Mouse (Mus musculus): ENCODE measurements around the gene Padi1.

Gene Padi1

DNA sequence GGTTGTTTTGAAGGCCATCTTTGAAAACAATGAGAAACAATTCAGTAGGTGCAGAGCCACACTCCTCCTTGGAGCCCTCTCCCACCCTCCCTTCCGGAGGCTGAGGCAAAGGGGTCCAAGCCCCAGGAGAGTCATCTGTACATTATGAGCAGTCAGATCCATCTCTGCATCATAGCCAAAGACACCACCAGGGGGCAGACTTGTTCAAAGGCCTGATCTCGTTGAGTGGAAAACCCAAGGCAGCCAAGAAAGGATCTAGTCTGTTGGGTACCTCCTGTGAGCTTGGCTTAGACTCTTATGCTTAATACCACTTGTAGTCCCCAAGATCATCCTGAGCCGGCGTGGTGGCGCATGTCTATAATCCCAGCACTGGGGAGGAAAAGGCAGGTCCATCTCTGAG lies 23.6 kb downstream of the Padi1 start:
- in situ Hi-C loops (cut with MboI, MseI), result no loop called here

DNA sequence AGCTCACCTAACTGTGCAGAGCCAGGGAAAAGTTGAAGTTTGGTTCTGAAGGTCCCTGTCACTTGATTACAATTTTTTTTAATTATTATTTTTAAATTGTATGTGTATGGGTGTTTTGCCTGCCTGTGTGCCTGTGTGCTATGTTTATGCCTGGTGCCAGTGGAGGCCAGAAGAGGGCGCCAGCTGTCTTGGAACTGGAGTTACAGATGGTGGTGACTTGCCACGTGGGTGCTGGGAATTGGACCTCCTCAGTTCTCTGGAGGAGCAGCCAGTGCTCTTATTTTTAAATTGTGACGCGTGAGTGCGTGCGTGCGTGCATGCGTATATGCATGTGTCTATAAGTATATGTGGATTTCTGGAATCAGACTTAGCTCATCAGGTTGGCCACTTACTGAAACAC lies 28.2 kb downstream of the Padi1 start:
- in situ Hi-C loops (cut with MboI, MseI), result no loop called here

DNA sequence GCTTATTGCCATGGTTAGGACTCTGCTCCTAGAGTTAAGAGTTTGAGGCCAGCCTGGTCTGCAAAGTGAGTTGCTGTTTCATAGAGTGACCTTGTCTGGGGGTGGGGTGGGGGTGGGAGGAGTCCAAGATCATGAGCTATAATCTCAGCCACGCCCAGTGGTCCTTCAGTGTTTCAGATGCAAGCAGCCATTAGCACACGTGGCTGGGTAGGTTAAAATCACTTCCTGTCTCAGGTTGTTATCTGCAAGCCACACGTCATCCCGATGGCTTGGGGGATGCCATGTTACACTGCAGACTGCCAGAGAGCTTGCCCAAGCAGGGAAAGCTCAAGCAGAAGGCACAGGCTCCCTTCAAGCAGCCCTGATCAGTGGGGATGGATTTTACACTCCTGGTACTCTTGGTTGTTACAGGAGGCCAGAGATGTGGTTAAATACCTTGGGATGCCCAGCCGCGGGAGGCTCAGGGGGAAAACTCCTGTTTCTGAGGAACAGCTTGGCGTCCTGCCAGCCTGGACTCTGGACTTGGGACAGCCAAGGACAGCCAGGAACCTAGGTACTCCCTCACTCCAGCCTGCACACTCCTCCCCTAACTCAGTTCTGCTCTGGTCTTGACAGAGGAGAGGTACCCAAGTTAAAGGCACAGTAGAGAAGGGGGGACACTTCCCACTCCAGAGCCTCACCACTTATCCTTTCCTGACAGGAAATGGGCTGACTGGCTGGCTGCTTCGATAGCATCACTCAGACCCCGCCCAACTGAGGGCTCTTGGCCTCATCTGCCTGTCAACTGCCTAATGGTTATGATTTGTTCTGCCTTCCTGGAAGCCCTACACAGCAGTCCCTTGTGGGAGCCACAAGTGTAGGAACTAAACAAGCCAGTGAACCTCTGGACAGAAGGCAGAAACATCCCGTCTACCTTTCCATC lies 29.3 kb downstream of the Padi1 start:
- in situ Hi-C loops (cut with MboI, MseI), result no loop called here

DNA sequence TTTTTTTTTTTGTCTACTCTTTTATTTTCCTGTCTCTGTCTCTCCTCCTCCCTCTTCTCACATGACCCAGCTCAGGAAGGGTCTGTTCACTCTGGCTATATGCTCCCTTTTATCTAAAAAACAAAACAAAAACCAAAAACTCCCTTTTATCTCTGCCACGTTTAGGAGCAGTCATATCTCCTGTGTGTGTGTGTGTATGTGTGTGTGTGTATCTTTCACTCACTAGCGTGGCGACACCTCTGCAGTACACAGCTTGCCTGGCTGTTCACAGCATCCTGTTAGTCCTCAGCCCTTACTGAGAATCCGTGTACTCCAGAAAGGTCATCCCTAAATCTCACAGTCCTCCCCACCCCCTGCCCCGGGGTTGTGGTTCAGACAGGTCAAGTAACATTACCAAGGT lies 30.1 kb downstream of the Padi1 start:
- in situ Hi-C loops (cut with MboI, MseI), result no loop called here

DNA sequence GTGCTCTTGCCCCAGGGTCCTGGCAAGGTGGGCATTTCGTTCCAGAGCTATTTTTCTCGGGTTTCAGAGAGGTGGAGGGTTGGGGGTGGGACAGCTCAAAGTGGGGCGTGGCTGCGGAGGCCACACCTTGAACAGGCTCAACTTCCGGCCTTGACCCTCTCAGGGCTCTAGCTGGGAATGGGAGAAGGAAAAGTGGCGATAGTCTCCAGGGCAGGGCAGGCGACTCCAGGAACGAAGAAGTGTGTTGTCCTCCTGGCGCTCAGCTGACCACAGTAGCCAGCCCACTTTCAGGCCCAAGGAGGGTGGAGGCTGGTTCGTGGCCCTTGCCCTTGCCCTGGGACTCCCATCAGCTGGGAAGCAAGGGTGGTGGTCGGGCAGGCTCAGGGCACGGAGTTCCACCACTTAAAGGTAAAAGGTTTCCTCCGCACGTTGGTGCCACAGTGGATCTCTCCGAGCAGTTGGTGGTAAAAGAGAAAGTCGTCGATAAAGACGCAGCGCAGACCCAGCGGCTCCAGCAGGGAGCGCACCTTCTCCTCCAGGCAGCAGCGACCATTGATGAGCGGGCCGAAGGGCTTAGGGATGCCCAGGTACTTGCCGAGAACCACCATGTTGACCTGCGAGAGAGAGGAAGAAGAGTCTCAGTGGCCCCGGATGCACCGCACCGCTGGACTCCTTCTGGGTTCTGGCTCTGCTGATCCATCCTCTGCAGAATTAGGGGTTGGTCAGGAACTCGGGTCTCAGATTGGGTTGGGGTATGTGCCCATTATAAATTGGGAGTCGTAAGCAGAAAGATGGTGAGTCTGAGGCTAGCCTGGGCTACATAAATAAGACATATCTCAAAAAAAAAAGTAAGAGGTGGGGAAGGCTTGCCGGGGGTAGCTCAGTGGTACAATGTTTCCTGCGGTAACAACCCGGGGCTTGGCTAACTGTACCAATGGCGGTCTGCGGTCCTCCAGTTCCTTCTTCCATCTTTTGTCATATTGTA lies 31.0 kb downstream of the Padi1 start:
- in situ Hi-C loops (cut with MboI, MseI), result no loop called here

DNA sequence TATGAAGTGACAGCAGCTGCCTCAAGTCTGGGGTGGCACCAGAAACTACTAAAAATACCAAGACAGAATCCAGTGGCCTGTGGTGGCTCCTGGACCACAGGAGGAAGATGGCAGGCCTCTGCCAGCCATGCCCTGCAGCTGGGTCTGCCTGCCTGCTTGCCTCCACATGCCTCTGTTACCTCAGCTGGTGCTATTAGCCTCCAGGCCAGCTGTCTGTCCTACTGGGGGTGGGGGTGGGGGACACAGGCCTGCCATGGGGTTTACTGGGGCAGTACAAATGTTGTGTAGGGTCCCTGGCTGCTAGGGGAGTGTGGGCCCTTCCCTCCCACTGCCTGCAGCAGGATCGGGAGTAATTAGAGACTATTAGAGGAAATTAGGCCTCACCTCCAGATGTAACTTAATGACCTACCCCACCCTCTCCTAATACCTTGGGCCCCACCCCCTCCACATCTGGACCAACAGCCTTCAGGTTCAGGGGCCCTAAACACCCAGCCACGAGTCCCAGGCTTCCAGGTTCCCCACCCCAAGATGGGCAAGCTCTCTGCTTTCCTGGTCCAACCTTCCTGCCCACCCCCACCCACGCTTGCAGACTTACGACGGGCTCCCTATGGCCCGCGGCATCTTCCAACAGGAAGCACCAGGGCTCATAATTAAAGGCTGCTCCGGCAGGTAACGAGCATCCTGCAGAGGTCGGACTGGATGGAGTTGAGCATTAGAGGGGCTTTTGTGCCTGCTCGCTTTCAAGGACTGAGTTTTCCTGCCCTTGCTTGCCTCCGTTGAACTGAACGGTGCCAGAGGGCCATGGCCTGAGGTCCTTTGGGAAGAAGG lies 32.0 kb downstream of the Padi1 start:
- in situ Hi-C loops (cut with MboI, MseI), result no loop called here

DNA sequence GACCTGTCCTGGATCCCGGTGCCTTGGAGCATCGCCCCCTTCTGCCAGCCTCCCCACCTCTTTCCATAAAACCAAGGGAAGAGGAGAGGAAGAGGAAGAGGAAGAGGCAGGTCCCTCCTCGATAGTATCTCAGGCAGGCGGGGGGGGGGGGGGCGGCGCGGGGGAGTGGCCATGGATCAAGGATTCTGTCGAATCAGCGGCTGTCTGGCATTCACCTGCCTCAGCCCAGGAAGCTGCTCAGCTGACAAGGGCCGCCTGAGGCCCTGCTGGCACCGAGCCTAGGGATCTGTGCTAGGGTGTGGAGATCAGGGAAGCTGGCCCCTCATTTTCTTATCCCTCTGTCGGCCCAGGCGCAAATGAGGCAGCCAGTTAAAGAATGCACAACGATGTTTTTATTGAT lies 33.0 kb downstream of the Padi1 start:
- in situ Hi-C loops (cut with MboI, MseI), result no loop called here

DNA sequence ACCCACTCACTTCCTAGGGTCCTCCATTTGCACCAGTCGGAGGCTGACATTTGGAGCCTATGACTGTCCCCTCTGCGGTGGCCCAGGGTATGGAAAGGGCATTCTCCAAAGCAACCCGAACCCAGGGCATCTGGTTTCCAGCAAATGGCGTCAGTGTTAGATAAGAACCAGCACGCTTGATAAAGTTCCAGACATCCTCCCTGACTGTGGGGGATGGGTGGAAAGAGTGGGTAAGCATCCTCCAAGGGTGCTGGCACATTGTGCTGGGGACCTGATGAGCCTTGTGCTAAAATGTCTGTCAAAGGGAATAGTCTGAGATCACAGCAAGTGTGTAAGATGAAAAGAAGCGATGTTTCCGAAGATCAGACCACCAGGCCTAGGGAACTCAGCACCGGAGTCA lies 33.4 kb downstream of the Padi1 start:
- in situ Hi-C loops (cut with MboI, MseI), result no loop called here

DNA sequence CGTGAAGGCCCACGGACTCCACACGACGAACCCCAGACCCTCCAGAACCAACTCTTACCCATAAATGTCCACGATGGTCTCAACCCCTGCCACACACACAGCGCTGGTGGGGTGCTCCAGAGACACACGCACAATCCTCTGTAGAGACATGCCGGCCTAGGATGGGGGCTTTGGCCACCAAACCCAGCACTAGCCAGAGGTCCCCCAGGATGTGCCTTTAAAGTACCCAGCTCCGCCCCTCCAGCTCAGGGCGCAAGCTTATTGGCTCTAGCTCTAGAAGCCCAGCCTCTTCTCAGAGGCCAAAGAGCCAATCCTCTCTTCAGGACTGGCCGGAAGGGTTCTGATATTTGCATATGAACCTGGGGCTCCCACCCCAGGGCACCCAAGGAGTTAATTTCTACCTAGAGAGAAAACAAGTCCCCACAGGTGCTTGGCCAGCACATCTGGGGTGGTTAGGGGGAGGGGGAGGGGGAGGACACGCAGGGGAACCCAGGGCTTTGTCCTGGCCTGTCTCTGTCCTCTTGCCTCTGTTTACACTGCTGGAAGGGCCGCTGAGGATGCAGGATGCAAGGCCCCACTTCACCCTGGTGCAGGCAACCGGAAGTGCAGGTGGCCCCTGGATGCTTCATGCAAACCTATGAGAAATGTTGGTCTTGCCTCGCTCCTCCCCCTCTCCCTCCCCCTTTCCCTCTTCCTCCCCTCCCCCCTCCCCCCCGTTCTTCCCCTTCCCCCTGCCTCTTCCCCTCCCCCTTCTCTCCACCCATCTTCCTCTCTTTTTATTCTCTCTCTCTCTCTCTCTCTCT lies 34.9 kb downstream of the Padi1 start, which contains the start of gene Padi3:
TSS of gene Padi3 (minus strand) at position 191 of the 803 bp plus-strand sequence.
- in situ Hi-C loops (cut with MboI, MseI), result no loop called here

DNA sequence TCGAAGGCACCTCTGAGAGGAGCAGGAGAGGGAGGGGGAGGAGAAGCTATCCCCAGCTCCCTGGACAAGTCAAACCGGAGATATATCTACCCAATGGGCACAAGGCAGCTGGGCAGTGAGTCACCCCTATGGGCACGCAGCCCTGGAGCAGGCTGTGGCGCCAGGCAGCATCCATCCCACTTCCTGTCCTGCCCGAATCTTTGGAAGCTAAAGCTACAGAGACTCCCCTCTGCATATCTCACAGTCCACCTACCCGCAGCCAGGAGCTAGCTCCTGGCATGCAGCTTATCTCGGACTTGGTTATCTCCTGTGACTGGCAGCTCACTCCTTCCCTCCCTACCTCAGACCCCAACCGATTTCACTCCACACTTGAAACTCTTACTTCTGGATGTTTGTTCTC lies 36.5 kb downstream of the Padi1 start:
- in situ Hi-C loops (cut with MboI, MseI), result no loop called here

DNA sequence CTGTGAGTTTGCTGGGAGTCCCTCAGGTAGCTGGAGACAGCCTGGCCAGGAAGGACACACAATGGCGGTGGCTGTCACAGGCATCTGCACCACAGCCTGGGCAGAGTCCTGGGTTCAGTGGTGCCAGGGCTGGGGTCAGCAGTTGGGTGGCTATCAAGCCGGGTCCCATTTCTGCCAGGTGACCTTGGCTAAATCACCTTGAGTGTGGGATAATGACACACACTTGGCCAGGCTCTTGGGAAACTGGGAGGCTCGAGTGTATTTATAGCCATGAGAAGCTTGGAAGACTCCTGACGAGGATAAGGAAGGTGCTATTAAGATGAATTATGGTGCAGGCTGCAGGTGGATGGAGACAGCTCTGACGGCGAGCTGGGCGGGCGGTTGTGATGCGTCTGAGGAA lies 41.0 kb downstream of the Padi1 start:
- in situ Hi-C loops (cut with MboI, MseI), result no loop called here

DNA sequence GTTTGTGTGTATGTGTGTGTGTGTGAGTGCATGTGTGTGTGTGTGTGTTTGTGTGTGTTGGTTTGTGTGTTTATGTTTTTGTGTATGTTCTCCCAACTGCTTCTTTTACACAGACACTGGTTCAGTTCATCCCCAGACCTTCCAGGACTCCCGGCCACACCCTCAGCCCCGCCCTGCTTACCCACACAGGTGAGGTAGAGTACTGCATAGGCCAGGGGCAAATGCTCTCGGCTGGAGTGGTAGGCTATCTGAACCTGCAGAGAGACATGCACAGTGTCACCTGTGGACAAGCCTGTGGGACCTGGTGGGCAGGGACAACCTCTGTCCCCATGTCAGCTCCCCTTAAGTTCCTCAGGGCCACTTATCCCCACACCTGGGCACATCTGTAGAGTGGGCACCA lies 44.2 kb downstream of the Padi1 start:
- in situ Hi-C loops (cut with MboI, MseI), result no loop called here

DNA sequence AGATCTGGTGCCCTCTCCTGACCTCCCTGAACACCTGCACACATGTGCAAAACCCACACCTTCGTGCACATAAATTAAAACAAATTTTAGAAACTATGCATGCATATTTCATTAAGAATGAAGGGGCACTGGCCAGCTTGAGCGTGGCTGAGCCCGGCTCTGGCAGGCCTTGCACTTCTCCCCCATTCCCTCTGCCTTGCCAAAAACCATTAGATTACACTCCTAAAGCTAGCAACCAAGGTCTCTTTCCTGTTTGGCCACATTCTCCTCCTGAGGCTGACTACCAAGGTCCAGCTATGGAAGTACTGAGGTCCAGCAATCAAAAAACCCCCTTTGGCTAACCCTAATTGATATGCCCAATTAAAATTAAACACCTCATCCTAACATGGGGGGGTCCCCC lies 48.8 kb downstream of the Padi1 start:
- in situ Hi-C loops (cut with MboI, MseI), result no loop called here

DNA sequence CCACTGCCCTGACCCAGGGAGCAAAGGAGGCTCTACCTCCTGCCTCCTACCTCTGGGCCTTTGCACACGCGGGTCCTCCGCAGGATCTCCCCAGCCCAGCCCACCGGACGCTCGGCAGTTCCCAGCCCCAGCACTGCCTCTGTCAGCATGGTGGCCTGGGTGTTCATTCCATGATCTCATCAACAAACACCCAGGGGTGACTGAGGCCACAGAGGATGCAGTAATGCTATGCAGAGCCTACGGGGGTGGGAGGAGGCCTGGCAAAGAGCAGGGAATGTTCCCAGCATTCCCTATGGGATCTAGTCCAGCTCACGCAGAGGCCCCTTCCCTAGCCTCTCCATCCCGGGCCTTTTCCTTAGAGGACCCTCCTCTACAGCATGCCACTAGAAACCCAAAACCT lies 50.9 kb downstream of the Padi1 start:
- in situ Hi-C loops (cut with MboI, MseI), result no loop called here

DNA sequence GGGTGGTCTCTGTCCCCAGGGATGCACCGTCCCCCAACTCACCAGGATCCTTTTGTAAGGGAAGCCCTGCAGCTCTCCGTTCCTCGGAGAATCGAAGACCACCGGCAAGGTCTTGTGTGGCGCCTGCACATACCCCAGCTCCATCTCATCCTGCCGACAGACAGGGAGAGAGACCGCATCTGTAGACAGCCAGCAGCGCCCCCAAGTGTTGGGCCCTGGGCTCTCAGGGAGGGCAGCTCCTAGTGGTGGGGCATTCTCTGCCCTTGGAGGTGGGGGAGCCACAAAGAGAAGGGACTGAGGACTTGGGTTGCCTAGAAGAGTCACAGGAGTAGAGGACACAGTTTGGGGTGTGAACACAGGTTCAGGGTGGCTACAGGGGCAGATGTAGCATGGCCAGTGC lies 51.8 kb downstream of the Padi1 start:
- in situ Hi-C loops (cut with MboI, MseI), result no loop called here

DNA sequence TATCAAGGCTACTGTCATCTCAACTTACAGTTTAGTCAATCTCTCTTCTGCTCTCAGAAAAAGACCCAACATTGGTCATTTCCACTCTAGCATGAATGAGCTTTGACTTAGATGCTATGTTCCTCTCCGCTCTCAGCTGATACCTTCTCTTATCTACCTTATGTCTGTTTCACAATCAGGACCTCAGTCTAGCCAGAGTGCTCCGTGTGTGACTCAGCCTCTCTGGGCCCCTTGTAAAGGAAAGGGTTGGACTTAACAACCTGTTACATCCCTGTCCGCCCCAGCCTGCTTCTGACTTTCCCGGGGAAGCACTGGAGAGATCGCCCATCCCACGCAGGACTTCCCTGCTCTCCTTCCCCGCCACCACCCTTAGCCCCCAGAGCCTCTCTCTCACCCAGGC lies 53.0 kb downstream of the Padi1 start:
- in situ Hi-C loops (cut with MboI, MseI), result no loop called here

DNA sequence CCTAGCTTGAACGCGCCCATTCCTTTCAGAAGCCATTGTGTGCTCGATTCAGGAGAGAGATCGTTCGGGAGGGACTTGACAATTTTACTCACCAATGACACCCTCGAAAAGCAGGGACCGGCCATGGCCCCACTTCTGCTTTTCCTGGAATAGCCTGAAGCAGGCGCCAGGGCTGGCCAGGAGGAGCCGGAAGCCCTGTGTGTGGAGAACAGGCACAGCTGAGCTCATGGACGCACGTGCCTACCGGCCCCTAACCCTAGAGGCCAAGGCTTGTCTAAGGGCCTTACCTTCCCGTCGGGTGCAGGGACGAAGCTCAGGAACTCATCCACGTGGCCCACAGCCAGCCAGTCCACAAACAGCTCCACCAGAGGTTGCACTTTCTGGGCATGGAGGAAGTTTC lies 54.5 kb downstream of the Padi1 start:
- in situ Hi-C loops (cut with MboI, MseI), result no loop called here

DNA sequence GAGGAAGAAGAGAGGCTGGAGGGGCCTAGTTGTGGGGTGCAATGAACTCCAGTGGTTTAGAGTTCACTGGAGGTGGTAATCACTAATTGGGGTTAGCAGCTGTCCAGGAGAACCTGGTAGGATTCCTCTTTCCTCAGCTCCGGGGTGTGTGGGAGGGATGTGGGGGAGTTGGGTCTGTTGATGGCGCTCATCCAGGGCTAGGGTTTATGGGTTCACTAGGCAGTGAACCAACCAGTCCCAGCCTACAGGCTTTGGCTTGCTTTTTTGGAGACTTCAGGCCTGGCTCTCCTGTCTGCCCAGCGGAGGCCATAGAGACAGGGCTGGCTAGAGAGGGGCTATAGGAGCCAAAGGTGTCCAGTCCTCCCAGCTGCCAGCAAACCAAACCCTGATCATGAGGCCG lies 55.6 kb downstream of the Padi1 start:
- in situ Hi-C loops (cut with MboI, MseI), result no loop called here

DNA sequence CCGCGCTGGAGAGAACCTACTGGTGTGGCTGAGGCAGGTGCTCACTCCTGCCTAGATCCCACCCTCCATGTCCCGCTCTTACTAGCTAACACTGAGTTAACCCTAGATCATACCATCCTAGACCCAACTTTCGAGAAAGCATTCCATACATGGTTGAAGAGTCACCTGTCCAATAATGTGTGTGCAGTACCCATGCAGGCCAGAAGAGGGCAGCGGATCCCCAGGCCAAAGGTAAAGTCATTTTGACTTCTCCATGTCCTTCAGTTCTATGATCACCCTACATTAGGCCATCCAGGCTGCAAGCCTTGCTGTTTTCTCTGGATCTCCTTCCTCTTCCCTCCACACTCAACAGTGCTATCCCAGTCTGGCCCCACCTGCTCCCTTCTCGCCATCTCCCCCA lies 56.6 kb downstream of the Padi1 start:
- in situ Hi-C loops (cut with MboI, MseI), result no loop called here

DNA sequence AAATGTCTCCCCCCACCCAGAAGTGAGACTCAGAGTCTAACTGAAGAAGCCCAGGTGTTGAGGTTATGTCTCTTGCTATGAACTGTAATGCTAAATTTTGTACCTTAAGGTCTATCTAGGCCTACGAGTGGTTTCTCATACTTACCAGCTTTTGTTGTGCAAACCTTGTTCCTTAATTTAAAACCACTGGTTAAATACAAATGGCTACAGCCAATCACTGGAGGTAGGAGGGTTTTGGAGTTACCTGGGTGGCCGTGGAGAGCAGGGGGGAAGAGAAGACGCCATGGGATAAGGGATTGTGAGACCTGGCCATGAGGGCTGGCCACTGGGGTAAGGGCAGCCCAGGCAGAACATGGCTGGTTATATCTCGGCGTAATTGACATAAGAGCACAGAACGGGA lies 57.3 kb downstream of the Padi1 start:
- in situ Hi-C loops (cut with MboI, MseI), result no loop called here

DNA sequence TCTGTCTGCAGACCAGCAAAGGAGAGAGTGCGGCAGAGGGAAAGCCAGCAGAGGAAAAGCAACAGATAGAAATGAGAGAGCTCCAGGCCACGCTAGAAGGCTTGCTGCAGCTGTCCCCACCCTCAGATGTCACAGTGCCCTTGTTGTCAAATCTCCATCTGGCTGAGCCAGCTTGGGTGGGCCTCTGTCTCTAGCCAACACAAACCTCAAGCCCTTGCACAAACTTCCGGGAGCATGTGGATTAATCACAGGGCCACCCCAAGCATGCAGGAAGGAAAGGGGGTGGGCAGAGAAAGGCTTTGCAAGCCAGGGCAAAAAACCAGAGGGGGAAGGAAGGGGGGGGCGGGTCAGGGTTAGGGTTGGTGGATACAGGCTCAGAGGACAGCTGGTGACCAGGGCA lies 58.2 kb downstream of the Padi1 start:
- in situ Hi-C loops (cut with MboI, MseI), result no loop called here
